Mouse (Mus musculus) G1E-ER4 (cell line): ENCODE measurements around the gene Vmp1. TPM values are rescaled to one million over a fixed set of nuclear protein-coding genes. Genes with fewer than 3 reads are reported as not detected.

Experiments used
- GATA1 ChIP-seq: IDR thresholded peaks from one replicate; pipeline ENCODE4 v1.8.0; 2012; ENCODE audit warnings: low read length, inconsistent platforms
- polyA plus RNA-seq: library from polyadenylated mRNA; stranded (reverse); fragments of >175 nt; gene quantifications from 2 replicates; pipeline ENCODE4 v1.2.3, GENCODE M21; 2012

Vmp1 gene
- polyA plus RNA-seq, 1 experiment = 25.3 TPM

GRCm38 (mm10) chr11:86655671-86656070 lies 28.0 kb downstream of the Vmp1 start:
- no peak for TF ChIP-seq GATA1

- TF ChIP-seq GATA1 = no peak
Observed at GRCm38 (mm10) chr11:86654096-86654495, 29.5 kb downstream of the Vmp1 start.

GRCm38 (mm10) chr11:86653446-86653845 lies 30.2 kb downstream of the Vmp1 start:
- TF ChIP-seq GATA1 = no peak

- no peak for TF ChIP-seq GATA1
Observed at GRCm38 (mm10) chr11:86652578-86652979, 31.1 kb downstream of the Vmp1 start.

- TF ChIP-seq GATA1 = no peak
Observed at GRCm38 (mm10) chr11:86650676-86651075, 33.0 kb downstream of the Vmp1 start.

GRCm38 (mm10) chr11:86649542-86649941 lies 34.1 kb downstream of the Vmp1 start:
- no peak for TF ChIP-seq GATA1

- TF ChIP-seq GATA1 = no peak
Observed at GRCm38 (mm10) chr11:86647706-86648447, 35.8 kb downstream of the Vmp1 start.

- TF ChIP-seq GATA1 = no peak
Observed at GRCm38 (mm10) chr11:86646885-86647459, 36.7 kb downstream of the Vmp1 start.

GRCm38 (mm10) chr11:86646136-86646834 lies 37.4 kb downstream of the Vmp1 start:
- TF ChIP-seq GATA1 = no peak

GRCm38 (mm10) chr11:86644553-86644952 lies 39.1 kb downstream of the Vmp1 start:
- no peak for TF ChIP-seq GATA1

GRCm38 (mm10) chr11:86641714-86642113 lies 41.9 kb downstream of the Vmp1 start:
- no peak for TF ChIP-seq GATA1

GRCm38 (mm10) chr11:86637697-86638096 lies 45.9 kb downstream of the Vmp1 start:
- TF ChIP-seq GATA1 = no peak

GRCm38 (mm10) chr11:86634396-86634795 lies 49.2 kb downstream of the Vmp1 start:
- no peak for TF ChIP-seq GATA1

- no peak for TF ChIP-seq GATA1
Observed at GRCm38 (mm10) chr11:86629941-86630340, 53.7 kb downstream of the Vmp1 start.

- TF ChIP-seq GATA1 = no peak
Observed at GRCm38 (mm10) chr11:86629445-86629844, 54.2 kb downstream of the Vmp1 start.

GRCm38 (mm10) chr11:86628448-86628847 lies 55.2 kb downstream of the Vmp1 start:
- no peak for TF ChIP-seq GATA1

- TF ChIP-seq GATA1 = no peak
Observed at GRCm38 (mm10) chr11:86627649-86628048, 56.0 kb downstream of the Vmp1 start.
